Mouse (Mus musculus) erythroblast, embryonic 14.5 days (primary cell): Measurements from ENCODE around the gene Nav2.

Source experiments
- GATA1 ChIP-seq: IDR thresholded peaks from 2 replicates; pipeline ENCODE4 v1.6.1; 2012; ENCODE audit warnings: low read length, inconsistent platforms, mixed read lengths
- TAL1 ChIP-seq: IDR thresholded peaks from 3 replicates; pipeline ENCODE4 v1.6.1; 2012; ENCODE audit warnings: low read length, inconsistent platforms, mixed read lengths

DNA sequence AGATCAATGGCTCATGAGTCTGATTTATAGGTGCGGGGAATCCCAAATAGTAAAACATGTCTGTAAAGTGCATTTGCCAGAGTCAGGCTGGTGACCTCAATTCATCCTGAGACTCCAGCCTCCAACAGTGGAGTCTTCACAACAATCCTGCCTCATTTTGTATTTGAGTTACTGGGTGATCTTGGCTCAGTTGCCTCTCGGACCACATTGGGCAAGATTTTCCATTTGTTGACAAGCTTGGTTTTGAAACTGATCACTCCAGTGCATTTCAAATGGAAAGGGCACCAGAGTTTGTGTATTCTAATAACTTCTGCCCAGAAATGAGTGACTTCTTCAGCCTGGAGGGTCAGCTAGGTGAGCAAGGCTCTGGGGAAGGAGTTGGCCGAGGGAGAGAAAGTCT lies 117.5 kb downstream of the Nav2 start:
- TF ChIP-seq TAL1, result no peak
- no peak for TF ChIP-seq GATA1
